In the genomic region with DNA sequence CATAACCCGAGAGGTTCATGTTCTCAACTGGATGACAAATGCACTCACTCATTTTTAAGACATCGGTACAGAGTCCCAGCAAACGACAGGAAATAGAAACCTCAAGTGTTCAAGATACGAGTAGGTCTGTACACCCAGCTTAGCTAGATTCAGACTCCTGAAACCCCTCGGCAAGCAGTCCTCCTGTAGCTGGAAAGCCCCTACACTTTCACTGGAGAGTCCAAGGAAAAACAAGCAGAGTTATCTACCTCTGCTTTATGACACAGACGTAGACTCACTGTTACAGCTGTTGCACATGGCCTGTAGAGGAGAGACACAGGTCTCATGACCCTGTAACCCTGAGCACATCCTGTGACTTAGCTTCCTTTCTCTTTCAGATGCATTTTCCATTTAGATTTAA, we compare ENCODE assay signal across 23 mouse cellular contexts. TPM values are rescaled to one million over a fixed set of nuclear protein-coding genes. Genes with fewer than 3 reads are reported as not detected.
A peak's percentile ranks its signal among the peaks of the same experiment; 100 is the strongest.
DNase-seq lines count a peak whose midpoint lies in the region; ATAC-seq and TF ChIP-seq lines count a peak whose summit lies in the region.
"Had no signal": no experiment of that assay in that cellular context is flagged by ENCODE, and none has a peak within 500 bp of the region (broad histone marks: within the 10 kb centered on the region; RNA-seq: fewer than 3 reads in every experiment).

No protein-coding gene starts in this region.

- H3K4me3 ChIP-seq in intestine, postnatal 0 days (ENCODE audit: low read depth, low read length) = no peak overlapping the region
- H3K4me3 ChIP-seq: heart, embryonic 15.5 days; hindbrain, embryonic 12.5 days; intestine, embryonic 15.5 days; kidney, embryonic 15.5 days; liver, embryonic 12.5 days; lung, embryonic 15.5 days; megakaryocyte, embryonic 14.5 days had no signal

- peak; percentile 75 for ATAC-seq in activated CD4-positive, CD25-positive, alpha-beta regulatory T cell, adult 4 months
- ATAC-seq in megakaryocyte progenitor cell, adult 5-6 weeks (replicated peaks; ENCODE audit: poor library complexity) = peak; percentile 40
- ATAC-seq in intestine, postnatal 0 days = no peak
- ATAC-seq: forebrain, embryonic 16.5 days; intestine, embryonic 15.5 days; liver, embryonic 12.5 days had no signal

- TF ChIP-seq CTCF in intestine, postnatal 0 days (IDR thresholded peaks at IDR 0.05; ENCODE audit: low read depth) = no peak

- no peaks in the 10 kb centered on the region for H3K4me1 ChIP-seq in intestine, postnatal 0 days (replicated peaks; ENCODE audit: control insufficient read depth, insufficient read depth, low read length)
- H3K4me1 ChIP-seq: heart, embryonic 15.5 days; hindbrain, embryonic 12.5 days; intestine, embryonic 15.5 days; kidney, embryonic 15.5 days; liver, embryonic 12.5 days; lung, embryonic 15.5 days had no signal

- no peak overlapping the region for H3K9ac ChIP-seq in intestine, postnatal 0 days (ENCODE audit: low read depth, low read length)
- H3K9ac ChIP-seq: heart, embryonic 15.5 days; hindbrain, embryonic 12.5 days; intestine, embryonic 15.5 days; kidney, embryonic 15.5 days; liver, embryonic 12.5 days; lung, embryonic 15.5 days had no signal

- H3K4me2 ChIP-seq in intestine, postnatal 0 days (replicated peaks; ENCODE audit: low read depth) = no peak overlapping the region
- H3K4me2 ChIP-seq: heart, embryonic 15.5 days; hindbrain, embryonic 12.5 days; intestine, embryonic 15.5 days; kidney, embryonic 15.5 days; liver, embryonic 12.5 days; lung, embryonic 15.5 days had no signal

- no peaks in the 10 kb centered on the region for H3K9me3 ChIP-seq in intestine, postnatal 0 days (ENCODE audit: control insufficient read depth)
- H3K9me3 ChIP-seq: heart, embryonic 15.5 days; hindbrain, embryonic 12.5 days; intestine, embryonic 15.5 days; kidney, embryonic 15.5 days; liver, embryonic 12.5 days; lung, embryonic 15.5 days; megakaryocyte, embryonic 14.5 days had no signal

- WGBS in intestine, postnatal 0 days = 71% methylated on average over 6 of the region's 6 CpGs

- H3K27me3 ChIP-seq in intestine, postnatal 0 days (replicated peaks; ENCODE audit: control insufficient read depth, insufficient read depth, low read length) = no peaks in the 10 kb centered on the region
- H3K27me3 ChIP-seq: heart, embryonic 15.5 days; hindbrain, embryonic 12.5 days; intestine, embryonic 15.5 days; kidney, embryonic 15.5 days; liver, embryonic 12.5 days; lung, embryonic 15.5 days; megakaryocyte, embryonic 14.5 days had no signal

- H3K36me3 ChIP-seq in intestine, postnatal 0 days (ENCODE audit: control insufficient read depth, insufficient read depth) = no peaks in the 10 kb centered on the region
- H3K36me3 ChIP-seq: heart, embryonic 15.5 days; hindbrain, embryonic 12.5 days; intestine, embryonic 15.5 days; kidney, embryonic 15.5 days; liver, embryonic 12.5 days; lung, embryonic 15.5 days had no signal

- no peak overlapping the region for H3K27ac ChIP-seq in intestine, postnatal 0 days (ENCODE audit: low read depth, low read length)
- H3K27ac ChIP-seq: heart, embryonic 15.5 days; hindbrain, embryonic 12.5 days; intestine, embryonic 15.5 days; kidney, embryonic 15.5 days; liver, embryonic 12.5 days; lung, embryonic 15.5 days had no signal

- DNase-seq in CD4-positive helper T cell, adult 2 months (ENCODE audit: low read depth, low spot score) = peak; percentile 79
- DNase-seq in thymus, postnatal 0 days (ENCODE audit: low spot score) = peak; percentile 61
- no peak for DNase-seq in kidney, postnatal 25 days
- no peak for DNase-seq in heart, postnatal 4 days
- DNase-seq in left cerebral cortex, adult 9 months (ENCODE audit: low spot score in 2 of 2) = no peak
- DNase-seq: adrenal gland, postnatal 10 days; cerebellum, adult 11-12 months; cerebellum, postnatal 36 days; heart, adult 18-20 months; layer of hippocampus, postnatal 36 days; retina, postnatal 1 day; right cerebral cortex, postnatal 4 days had no signal

RNA-seq across cellular contexts. Expression of gene Dock10, which starts 12.1 kb away (rescaled TPM):
- 100 to 1,000 TPM in 1 of 2 experiments, 10 to 100 TPM in 1; 93.0 to 114 TPM for polyA plus RNA-seq in activated CD4-positive, CD25-positive, alpha-beta regulatory T cell, adult 4 months (2017; shearing (Covaris generic))
- total RNA-seq in megakaryocyte progenitor cell, adult 5-6 weeks (2015) = 127 and 144 TPM in 2 replicates
- total RNA-seq in megakaryocyte progenitor cell, adult 5-6 weeks (2017) = 88.8 and 109 TPM in 2 replicates
- 21.9 and 28.5 TPM in 2 replicates for polyA plus RNA-seq in thymus, postnatal 0 days (2015; fragmentation: Nextera tagmentation; extraction: Ambion mirVana)
- total RNA-seq in heart, postnatal 4 days (2021) = 1 to 10 TPM; 6.7 to 7.0 TPM
- polyA plus RNA-seq in intestine, postnatal 0 days (2015; fragmentation: Nextera tagmentation; extraction: Ambion mirVana) = 2.1 and 2.5 TPM in 2 replicates

Comparison
In these comparisons a context has a peak if more than half of its experiments do, and no peak if none do; other contexts are left out.
1. DNase-seq: peak in CD4-positive helper T cell, adult 2 months (single experiment) and thymus, postnatal 0 days (single experiment); none in kidney, postnatal 25 days (0 of 2), heart, postnatal 4 days (single experiment) and left cerebral cortex, adult 9 months (0 of 2).